Mouse (Mus musculus): ENCODE results near the gene Egr2. TPM values are rescaled to one million over a fixed set of nuclear protein-coding genes. Genes with fewer than 3 reads are reported as not detected.
A peak's percentile ranks its signal among the peaks of the same experiment; 100 is the strongest.

The Egr2 gene
- 1 to 10 TPM; 1.6 to 2.1 TPM for total RNA-seq (2021)
- long read RNA-seq, experiment 1: 0 reads
- long read RNA-seq, experiment 2: 0 reads

- DNase-seq (ENCODE audit: low spot score in 2 of 2): no peak
Observed at GRCm38 (mm10) chr10:67535256-67535655, at the start of gene Egr2. TSS of gene Egr2 (plus strand) at chr10:67535475.

- no peak for DNase-seq (ENCODE audit: low spot score in 2 of 2)
Observed at GRCm38 (mm10) chr10:67487496-67487895, 47.8 kb upstream of the Egr2 start.

GRCm38 (mm10) chr10:67489836-67490235 lies 45.4 kb upstream of the Egr2 start:
- no peak for DNase-seq (ENCODE audit: low spot score in 2 of 2)

GRCm38 (mm10) chr10:67490632-67491031 lies 44.6 kb upstream of the Egr2 start:
- DNase-seq (ENCODE audit: low spot score in 2 of 2): no peak

- DNase-seq (ENCODE audit: low spot score in 2 of 2): no peak
Observed at GRCm38 (mm10) chr10:67492161-67492571, 43.1 kb upstream of the Egr2 start.

GRCm38 (mm10) chr10:67493556-67493955 lies 41.7 kb upstream of the Egr2 start:
- no peak for DNase-seq (ENCODE audit: low spot score in 2 of 2)

GRCm38 (mm10) chr10:67497144-67497892 lies 38.0 kb upstream of the Egr2 start:
- no peak for DNase-seq (ENCODE audit: low spot score in 2 of 2)

GRCm38 (mm10) chr10:67497951-67498350 lies 37.3 kb upstream of the Egr2 start:
- DNase-seq (ENCODE audit: low spot score in 2 of 2): no peak

- DNase-seq (ENCODE audit: low spot score in 2 of 2): no peak
Observed at GRCm38 (mm10) chr10:67503320-67503995, 31.8 kb upstream of the Egr2 start.

GRCm38 (mm10) chr10:67504046-67504445 lies 31.2 kb upstream of the Egr2 start:
- DNase-seq (ENCODE audit: low spot score in 2 of 2): no peak

- no peak for DNase-seq (ENCODE audit: low spot score in 2 of 2)
Observed at GRCm38 (mm10) chr10:67505248-67505647, 30.0 kb upstream of the Egr2 start.

GRCm38 (mm10) chr10:67512211-67512610 lies 23.1 kb upstream of the Egr2 start:
- no peak for DNase-seq (ENCODE audit: low spot score in 2 of 2)

GRCm38 (mm10) chr10:67512871-67513270 lies 22.4 kb upstream of the Egr2 start:
- DNase-seq (ENCODE audit: low spot score in 2 of 2): no peak

- no peak for DNase-seq (ENCODE audit: low spot score in 2 of 2)
Observed at GRCm38 (mm10) chr10:67518733-67519132, 16.5 kb upstream of the Egr2 start.

GRCm38 (mm10) chr10:67524130-67524529 lies 11.1 kb upstream of the Egr2 start:
- DNase-seq (ENCODE audit: low spot score in 2 of 2): no peak

GRCm38 (mm10) chr10:67524694-67525093 lies 10.6 kb upstream of the Egr2 start:
- DNase-seq (ENCODE audit: low spot score in 2 of 2): no peak

GRCm38 (mm10) chr10:67526435-67526834 lies 8.8 kb upstream of the Egr2 start:
- DNase-seq (ENCODE audit: low spot score in 2 of 2): no peak

GRCm38 (mm10) chr10:67529769-67530168 lies 5.5 kb upstream of the Egr2 start:
- no peak for DNase-seq (ENCODE audit: low spot score in 2 of 2)

GRCm38 (mm10) chr10:67535972-67536371 lies 697 bp downstream of the Egr2 start:
- peak; percentile 58 to 60 for DNase-seq (ENCODE audit: low spot score in 2 of 2)

- DNase-seq (ENCODE audit: low spot score in 2 of 2): no peak
Observed at GRCm38 (mm10) chr10:67536621-67537141, 1.4 kb downstream of the Egr2 start.

- DNase-seq (ENCODE audit: low spot score in 2 of 2): peak; percentile 64 to 82
Observed at GRCm38 (mm10) chr10:67537151-67537994, 2.1 kb downstream of the Egr2 start.

Data from adrenal gland, postnatal 4 days (tissue).